Mouse (Mus musculus): ENCODE measurements around the gene AI837181. TPM values are rescaled to one million over a fixed set of nuclear protein-coding genes. Genes with fewer than 3 reads are reported as not detected.

The AI837181 gene
- polyA plus RNA-seq, 1 experiment from 2014 or later, result 66.0 TPM

- WGBS, result 93% methylated on average over 5 of the region's 5 CpGs
- H3K27me3 ChIP-seq (ENCODE audit: control insufficient read depth, insufficient read depth, low read length), result no peaks in the 10 kb centered on the region
- no peak overlapping the region for H3K4me3 ChIP-seq (replicated peaks; ENCODE audit: low read length)
- no peaks in the 10 kb centered on the region for H3K36me3 ChIP-seq (replicated peaks; ENCODE audit: control insufficient read depth, insufficient read depth)
- no peak overlapping the region for H3K4me2 ChIP-seq (replicated peaks)
- H3K9me3 ChIP-seq (ENCODE audit: control insufficient read depth, low read length), result no peaks in the 10 kb centered on the region
- no peak overlapping the region for H3K9ac ChIP-seq
- no peak for DNase-seq (ENCODE audit: low spot score)
- no peak for ATAC-seq (ENCODE audit: low FRiP score)
- H3K4me1 ChIP-seq (replicated peaks; ENCODE audit: control insufficient read depth, insufficient read depth, low read length), result peaks cover 12% of the 10 kb centered on the region
- H3K27ac ChIP-seq, result no peak overlapping the region
These were observed 14.3 kb upstream of the AI837181 start for GRCm38 (mm10) chr19:5410641-5411040.

- Histone ChIP-seq H3K4me3 (replicated peaks; ENCODE audit: low read length) (no peak overlapping the region), H3K4me2 (replicated peaks) (no peak overlapping the region), H3K36me3 (replicated peaks; ENCODE audit: control insufficient read depth, insufficient read depth) (peaks cover 2% of the 10 kb centered on the region), H3K9me3 (ENCODE audit: control insufficient read depth, low read length) (no peaks in the 10 kb centered on the region), H3K27me3 (ENCODE audit: control insufficient read depth, insufficient read depth, low read length) (no peaks in the 10 kb centered on the region), H3K9ac (no peak overlapping the region), H3K4me1 (replicated peaks; ENCODE audit: control insufficient read depth, insufficient read depth, low read length) (peaks cover 8% of the 10 kb centered on the region), H3K27ac (no peak overlapping the region)
- WGBS, result 58% methylated on average over 5 of the region's 5 CpGs
- DNase-seq (ENCODE audit: low spot score) (no peak), ATAC-seq (ENCODE audit: low FRiP score) (no peak)
These were observed 13.0 kb upstream of the AI837181 start for GRCm38 (mm10) chr19:5411961-5412360.

GRCm38 (mm10) chr19:5413840-5414239 lies 11.1 kb upstream of the AI837181 start:
- H3K4me2 ChIP-seq (replicated peaks), result no peak overlapping the region
- peaks cover 4% of the 10 kb centered on the region for H3K36me3 ChIP-seq (replicated peaks; ENCODE audit: control insufficient read depth, insufficient read depth)
- DNase-seq (ENCODE audit: low spot score) (no peak), ATAC-seq (ENCODE audit: low FRiP score) (no peak)
- H3K4me3 ChIP-seq (replicated peaks; ENCODE audit: low read length), result no peak overlapping the region
- no peaks in the 10 kb centered on the region for H3K9me3 ChIP-seq (ENCODE audit: control insufficient read depth, low read length)
- H3K4me1 ChIP-seq (replicated peaks; ENCODE audit: control insufficient read depth, insufficient read depth, low read length), result no peaks in the 10 kb centered on the region
- H3K27me3 ChIP-seq (ENCODE audit: control insufficient read depth, insufficient read depth, low read length), result no peaks in the 10 kb centered on the region
- 76% methylated on average over 4 of the region's 4 CpGs for WGBS
- no peak overlapping the region for H3K9ac ChIP-seq
- no peak overlapping the region for H3K27ac ChIP-seq

GRCm38 (mm10) chr19:5414534-5414957 lies 10.4 kb upstream of the AI837181 start:
- H3K27ac ChIP-seq, result no peak overlapping the region
- H3K4me3 ChIP-seq (replicated peaks; ENCODE audit: low read length), result no peak overlapping the region
- H3K9ac ChIP-seq, result no peak overlapping the region
- H3K27me3 ChIP-seq (ENCODE audit: control insufficient read depth, insufficient read depth, low read length), result no peaks in the 10 kb centered on the region
- no peaks in the 10 kb centered on the region for H3K4me1 ChIP-seq (replicated peaks; ENCODE audit: control insufficient read depth, insufficient read depth, low read length)
- no peak overlapping the region for H3K4me2 ChIP-seq (replicated peaks)
- WGBS, result 68% methylated on average over 2 of the region's 2 CpGs
- DNase-seq (ENCODE audit: low spot score) (no peak), ATAC-seq (ENCODE audit: low FRiP score) (no peak)
- H3K9me3 ChIP-seq (ENCODE audit: control insufficient read depth, low read length), result no peaks in the 10 kb centered on the region
- peaks cover 9% of the 10 kb centered on the region for H3K36me3 ChIP-seq (replicated peaks; ENCODE audit: control insufficient read depth, insufficient read depth)

- 97% methylated on average over 8 of the region's 8 CpGs for WGBS
- no peaks in the 10 kb centered on the region for H3K27me3 ChIP-seq (ENCODE audit: control insufficient read depth, insufficient read depth, low read length)
- ATAC-seq (ENCODE audit: low FRiP score), result no peak
- H3K4me3 ChIP-seq (replicated peaks; ENCODE audit: low read length), result no peak overlapping the region
- H3K36me3 ChIP-seq (replicated peaks; ENCODE audit: control insufficient read depth, insufficient read depth), result peaks cover 40% of the 10 kb centered on the region
- no peak for DNase-seq (ENCODE audit: low spot score)
- no peak overlapping the region for H3K9ac ChIP-seq
- H3K4me2 ChIP-seq (replicated peaks), result no peak overlapping the region
- no peak overlapping the region for H3K27ac ChIP-seq
- no peaks in the 10 kb centered on the region for H3K9me3 ChIP-seq (ENCODE audit: control insufficient read depth, low read length)
- H3K4me1 ChIP-seq (replicated peaks; ENCODE audit: control insufficient read depth, insufficient read depth, low read length), result peaks cover 12% of the 10 kb centered on the region
These were observed 6.0 kb upstream of the AI837181 start for GRCm38 (mm10) chr19:5418750-5419466.

- H3K4me3 ChIP-seq (replicated peaks; ENCODE audit: low read length), result no peak overlapping the region
- peaks cover 40% of the 10 kb centered on the region for H3K36me3 ChIP-seq (replicated peaks; ENCODE audit: control insufficient read depth, insufficient read depth)
- H3K27ac ChIP-seq, result no peak overlapping the region
- H3K9me3 ChIP-seq (ENCODE audit: control insufficient read depth, low read length), result no peaks in the 10 kb centered on the region
- no peak overlapping the region for H3K4me2 ChIP-seq (replicated peaks)
- no peak overlapping the region for H3K9ac ChIP-seq
- no peaks in the 10 kb centered on the region for H3K27me3 ChIP-seq (ENCODE audit: control insufficient read depth, insufficient read depth, low read length)
- peaks cover 12% of the 10 kb centered on the region for H3K4me1 ChIP-seq (replicated peaks; ENCODE audit: control insufficient read depth, insufficient read depth, low read length)
- WGBS, result 91% methylated on average over 9 of the region's 9 CpGs
- DNase-seq (ENCODE audit: low spot score) (no peak), ATAC-seq (ENCODE audit: low FRiP score) (no peak)
These were observed 5.3 kb upstream of the AI837181 start for GRCm38 (mm10) chr19:5419630-5420029.

GRCm38 (mm10) chr19:5420579-5420978 lies 4.4 kb upstream of the AI837181 start:
- DNase-seq (ENCODE audit: low spot score) (no peak), ATAC-seq (ENCODE audit: low FRiP score) (no peak)
- Histone ChIP-seq H3K27ac (no peak overlapping the region), H3K4me3 (replicated peaks; ENCODE audit: low read length) (no peak overlapping the region), H3K4me2 (replicated peaks) (no peak overlapping the region), H3K36me3 (replicated peaks; ENCODE audit: control insufficient read depth, insufficient read depth) (peaks cover 40% of the 10 kb centered on the region), H3K9ac (no peak overlapping the region), H3K4me1 (replicated peaks; ENCODE audit: control insufficient read depth, insufficient read depth, low read length) (peaks cover 12% of the 10 kb centered on the region), H3K9me3 (ENCODE audit: control insufficient read depth, low read length) (no peaks in the 10 kb centered on the region), H3K27me3 (ENCODE audit: control insufficient read depth, insufficient read depth, low read length) (no peaks in the 10 kb centered on the region)
- WGBS, result 94% methylated on average over 6 of the region's 6 CpGs

- Histone ChIP-seq H3K4me3 (replicated peaks; ENCODE audit: low read length) (no peak overlapping the region), H3K4me1 (replicated peaks; ENCODE audit: control insufficient read depth, insufficient read depth, low read length) (peaks cover 24% of the 10 kb centered on the region), H3K9me3 (ENCODE audit: control insufficient read depth, low read length) (no peaks in the 10 kb centered on the region), H3K9ac (no peak overlapping the region), H3K27ac (no peak overlapping the region), H3K4me2 (replicated peaks) (no peak overlapping the region), H3K27me3 (ENCODE audit: control insufficient read depth, insufficient read depth, low read length) (no peaks in the 10 kb centered on the region), H3K36me3 (replicated peaks; ENCODE audit: control insufficient read depth, insufficient read depth) (peaks cover 49% of the 10 kb centered on the region)
- 93% methylated on average over 5 of the region's 5 CpGs for WGBS
- DNase-seq (ENCODE audit: low spot score) (no peak), ATAC-seq (ENCODE audit: low FRiP score) (no peak)
These were observed 3.2 kb upstream of the AI837181 start for GRCm38 (mm10) chr19:5421784-5422183.

GRCm38 (mm10) chr19:5422267-5422666 lies 2.7 kb upstream of the AI837181 start:
- ATAC-seq (ENCODE audit: low FRiP score) (no peak), DNase-seq (ENCODE audit: low spot score) (no peak)
- H3K4me3 ChIP-seq (replicated peaks; ENCODE audit: low read length), result no peak overlapping the region
- H3K36me3 ChIP-seq (replicated peaks; ENCODE audit: control insufficient read depth, insufficient read depth), result peaks cover 51% of the 10 kb centered on the region
- peaks cover 24% of the 10 kb centered on the region for H3K4me1 ChIP-seq (replicated peaks; ENCODE audit: control insufficient read depth, insufficient read depth, low read length)
- no peak overlapping the region for H3K4me2 ChIP-seq (replicated peaks)
- H3K27ac ChIP-seq, result no peak overlapping the region
- H3K9me3 ChIP-seq (ENCODE audit: control insufficient read depth, low read length), result no peaks in the 10 kb centered on the region
- H3K9ac ChIP-seq, result no peak overlapping the region
- WGBS, result 83% methylated on average over 10 of the region's 10 CpGs
- H3K27me3 ChIP-seq (ENCODE audit: control insufficient read depth, insufficient read depth, low read length), result no peaks in the 10 kb centered on the region

All from hindbrain, embryonic 14.5 days (tissue).